ENCODE assay signal across 22 mouse cellular contexts in genomic region chr4:105289635-105290034, GRCm38 (mm10).
A peak's percentile ranks its signal among the peaks of the same experiment; 100 is the strongest.
DNase-seq lines count a peak whose midpoint lies in the region; ATAC-seq and TF ChIP-seq lines count a peak whose summit lies in the region.
"Had no signal": no experiment of that assay in that cellular context is flagged by ENCODE, and none has a peak within 500 bp of the region (broad histone marks: within the 10 kb centered on the region; RNA-seq: fewer than 3 reads in every experiment).

No protein-coding gene starts in this region.

- H3K4me3 ChIP-seq in gastrocnemius, adult 2 months, result no peak overlapping the region
- no peak overlapping the region for H3K4me3 ChIP-seq in neural tube, embryonic 11.5 days (ENCODE audit: low read depth, low read length)
- H3K4me3 ChIP-seq in intestine, embryonic 16.5 days (ENCODE audit: low read length), result no peak overlapping the region
- H3K4me3 ChIP-seq in cerebellum, adult 2 months (replicated peaks; ENCODE audit: insufficient read depth, low read depth, low read length), result no peak overlapping the region
- H3K4me3 ChIP-seq: embryonic facial prominence, embryonic 12.5 days; forebrain, embryonic 12.5 days; heart, embryonic 12.5 days; hindbrain, embryonic 13.5 days; layer of hippocampus, adult 2 months had no signal

- H3K27me3 ChIP-seq in neural tube, embryonic 11.5 days (ENCODE audit: control insufficient read depth, insufficient read depth, low read length), result no peaks in the 10 kb centered on the region
- H3K27me3 ChIP-seq in intestine, embryonic 16.5 days (replicated peaks; ENCODE audit: control insufficient read depth, insufficient read depth, low read length), result no peaks in the 10 kb centered on the region
- no peaks in the 10 kb centered on the region for H3K27me3 ChIP-seq in cerebellum, adult 2 months (ENCODE audit: control insufficient read depth, insufficient read depth, low read length)
- H3K27me3 ChIP-seq: embryonic facial prominence, embryonic 12.5 days; forebrain, embryonic 12.5 days; hindbrain, embryonic 13.5 days had no signal

- intact Hi-C loops in gastrocnemius, adult 2 months (cut with DNase I), result no loop called here

- 31% methylated on average over 4 of the region's 4 CpGs for WGBS in neural tube, embryonic 11.5 days
- 50% methylated on average over 4 of the region's 4 CpGs for WGBS in intestine, embryonic 16.5 days
- 83% methylated on average over 4 of the region's 4 CpGs for WGBS in cerebellum, adult 2 months

- no peak for TF ChIP-seq POLR2A in cerebellum, adult 2 months (IDR thresholded peaks at IDR 0.05; ENCODE audit: borderline replicate concordance, insufficient read depth, low read length)

- TF ChIP-seq CTCF in gastrocnemius, adult 2 months (IDR thresholded peaks at IDR 0.05), result no peak
- no peak for TF ChIP-seq CTCF in cerebellum, adult 2 months (IDR thresholded peaks at IDR 0.05; ENCODE audit: borderline replicate concordance, insufficient read depth, low read depth, low read length)

- H3K9ac ChIP-seq in neural tube, embryonic 11.5 days (ENCODE audit: low read length), result no peak overlapping the region
- no peak overlapping the region for H3K9ac ChIP-seq in intestine, embryonic 16.5 days (ENCODE audit: low read depth, low read length)
- H3K9ac ChIP-seq: embryonic facial prominence, embryonic 12.5 days; forebrain, embryonic 12.5 days; heart, embryonic 12.5 days; hindbrain, embryonic 13.5 days had no signal

- no peaks in the 10 kb centered on the region for H3K9me3 ChIP-seq in neural tube, embryonic 11.5 days (ENCODE audit: control insufficient read depth, low read length)
- H3K9me3 ChIP-seq in intestine, embryonic 16.5 days (ENCODE audit: control insufficient read depth, low read length), result no peaks in the 10 kb centered on the region
- H3K9me3 ChIP-seq: embryonic facial prominence, embryonic 12.5 days; forebrain, embryonic 12.5 days; heart, embryonic 12.5 days; hindbrain, embryonic 13.5 days had no signal

- no peak for ATAC-seq in neural tube, embryonic 11.5 days (ENCODE audit: insufficient read depth, low FRiP score, low TSS enrichment)
- peak; percentile 60 for ATAC-seq in intestine, embryonic 16.5 days

- no peak overlapping the region for H3K4me2 ChIP-seq in neural tube, embryonic 11.5 days (ENCODE audit: low read depth)
- no peak overlapping the region for H3K4me2 ChIP-seq in intestine, embryonic 16.5 days (ENCODE audit: low read depth, low read length)
- H3K4me2 ChIP-seq: embryonic facial prominence, embryonic 12.5 days; forebrain, embryonic 12.5 days; heart, embryonic 12.5 days; hindbrain, embryonic 13.5 days; midbrain, embryonic 11.5 days had no signal

- H3K27ac ChIP-seq in gastrocnemius, adult 2 months, result peak overlapping the region; percentile 57
- no peak overlapping the region for H3K27ac ChIP-seq in neural tube, embryonic 11.5 days (ENCODE audit: low read depth, low read length)
- no peak overlapping the region for H3K27ac ChIP-seq in intestine, embryonic 16.5 days (ENCODE audit: low read length)
- H3K27ac ChIP-seq in cerebellum, adult 2 months (ENCODE audit: insufficient read depth, low read length), result no peak overlapping the region
- H3K27ac ChIP-seq: embryonic facial prominence, embryonic 12.5 days; forebrain, embryonic 12.5 days; hindbrain, embryonic 13.5 days; layer of hippocampus, adult 2 months had no signal

- no peak for DNase-seq in gastrocnemius, adult 2 months
- DNase-seq in gastrocnemius, adult 8-10 months (ENCODE audit: low spot score in 2 of 2), result no peak
- DNase-seq in neural tube, embryonic 11.5 days (ENCODE audit: low spot score), result peak; percentile 6
- no peak for DNase-seq in neural tube, embryonic 10.5 days (ENCODE audit: extremely low spot score, low spot score)
- DNase-seq in cerebellum, adult 2 months, result no peak
- DNase-seq in cerebellum, postnatal 36 days, result no peak
- DNase-seq: adrenal gland, postnatal 14 days; cerebellum, adult 8-10 months; gastrocnemius, postnatal 10 days; heart, postnatal 10 days; kidney, adult 8-10 months; kidney, postnatal 14 days; layer of hippocampus, postnatal 36 days; lung, adult 18-20 months; lung, postnatal 10 days had no signal

- no peaks in the 10 kb centered on the region for H3K36me3 ChIP-seq in neural tube, embryonic 11.5 days (ENCODE audit: control insufficient read depth, insufficient read depth, low read length)
- H3K36me3 ChIP-seq in intestine, embryonic 16.5 days (ENCODE audit: control insufficient read depth, insufficient read depth, low read length), result no peaks in the 10 kb centered on the region
- H3K36me3 ChIP-seq: embryonic facial prominence, embryonic 12.5 days; forebrain, embryonic 12.5 days; heart, embryonic 12.5 days; hindbrain, embryonic 13.5 days had no signal

- peaks cover 7% of the 10 kb centered on the region for H3K4me1 ChIP-seq in neural tube, embryonic 11.5 days (ENCODE audit: control insufficient read depth, insufficient read depth, low read length)
- peaks cover 5% of the 10 kb centered on the region for H3K4me1 ChIP-seq in intestine, embryonic 16.5 days (ENCODE audit: control insufficient read depth, insufficient read depth, low read length)
- no peaks in the 10 kb centered on the region for H3K4me1 ChIP-seq in cerebellum, adult 2 months (ENCODE audit: control insufficient read depth, insufficient read depth, low read length)
